Mouse (Mus musculus) cerebellum, postnatal 10 days (tissue): Measurements from ENCODE around the gene Tepp.

Experiments
- DNase-seq, 2 experiments: peaks; one replicate each; pipeline ENCODE4 v3.0.0; 2021; ENCODE audit warnings: mixed read lengths in 2 of 2

Gene Tepp

GRCm38 (mm10) chr8:95331720-95332436 is 21.5 kb downstream of the Tepp start, which contains the start of the genes Zfp319 and Usb1:
Zfp319 (minus strand) TSS chr8:95331950.
Usb1 (plus strand) TSS chr8:95332284.
- peak; percentile 96 for DNase-seq

GRCm38 (mm10) chr8:95332437-95333199 is 22.3 kb downstream of the Tepp start:
- DNase-seq: peak in 1 of 2 experiments; percentile 1

GRCm38 (mm10) chr8:95335706-95336105 is 25.3 kb downstream of the Tepp start:
- no peak for DNase-seq

GRCm38 (mm10) chr8:95336363-95336762 is 26.0 kb downstream of the Tepp start:
- DNase-seq: no peak

GRCm38 (mm10) chr8:95341721-95342120 is 31.4 kb downstream of the Tepp start:
- DNase-seq: no peak

- DNase-seq: no peak
Measured at GRCm38 (mm10) chr8:95344668-95345067, 34.3 kb downstream of the Tepp start.

GRCm38 (mm10) chr8:95346643-95347545 is 36.5 kb downstream of the Tepp start:
- peak; percentile 91 to 93 for DNase-seq

GRCm38 (mm10) chr8:95348356-95348755 is 38.0 kb downstream of the Tepp start:
- DNase-seq: no peak

GRCm38 (mm10) chr8:95348811-95349630 is 38.7 kb downstream of the Tepp start:
- peak; percentile 84 to 90 for DNase-seq

- DNase-seq: no peak
Measured at GRCm38 (mm10) chr8:95351461-95351860, 41.1 kb downstream of the Tepp start.

GRCm38 (mm10) chr8:95352151-95352870 is 41.9 kb downstream of the Tepp start, which contains the start of gene Mmp15:
Mmp15 (plus strand) TSS chr8:95352268.
- peak; percentile 74 to 79 for DNase-seq

- DNase-seq: peak in 1 of 2 experiments; percentile 80
Measured at GRCm38 (mm10) chr8:95352871-95353866, 42.8 kb downstream of the Tepp start.

GRCm38 (mm10) chr8:95354606-95355005 is 44.2 kb downstream of the Tepp start:
- DNase-seq: no peak

- DNase-seq: peak in 1 of 2 experiments; percentile 49
Measured at GRCm38 (mm10) chr8:95358550-95359411, 48.4 kb downstream of the Tepp start.

- DNase-seq: peak; percentile 62 to 75
Measured at GRCm38 (mm10) chr8:95360181-95361015, 50.0 kb downstream of the Tepp start.

GRCm38 (mm10) chr8:95361016-95361341 is 50.6 kb downstream of the Tepp start:
- DNase-seq: no peak

GRCm38 (mm10) chr8:95362272-95362671 is 51.9 kb downstream of the Tepp start:
- no peak for DNase-seq

GRCm38 (mm10) chr8:95363849-95364248 is 53.5 kb downstream of the Tepp start:
- DNase-seq: no peak
